ENCODE assay signal across 13 mouse cellular contexts in genomic region chr1:170766997-170767396, GRCm38 (mm10).
DNase-seq lines count a peak whose midpoint lies in the region; ATAC-seq and TF ChIP-seq lines count a peak whose summit lies in the region.
"Had no signal": no experiment of that assay in that cellular context is flagged by ENCODE, and none has a peak within 500 bp of the region (broad histone marks: within the 10 kb centered on the region; RNA-seq: fewer than 3 reads in every experiment).

No protein-coding gene starts in this region.

- POLR2A ChIA-PET in Patski (lab: Charles Lee) = interaction anchor here (0.5 to 0.9 kb wide), 3 partner anchors 9 to 15 kb away, joined by 3 to 4 read pairs (median 3); no protein-coding TSS in a partner anchor

- TF ChIP-seq POLR2A in heart, adult 2 months (IDR thresholded peaks at IDR 0.05; ENCODE audit: insufficient read depth, low read depth, low read length) = no peak

- no peak overlapping the region for H3K4me2 ChIP-seq in heart, embryonic 16.5 days (ENCODE audit: low read depth, low read length)
- H3K4me2 ChIP-seq in forebrain, embryonic 13.5 days = no peak overlapping the region
- H3K4me2 ChIP-seq: limb, embryonic 15.5 days had no signal

- CTCF ChIA-PET in Patski (lab: Charles Lee) = interaction anchor here (1.1 to 2.1 kb wide), 4 partner anchors 10 to 134 kb away, joined by 3 to 9 read pairs (median 3); no protein-coding TSS in a partner anchor

- peak overlapping the region; percentile 62 for H3K27ac ChIP-seq in heart, adult 2 months
- H3K27ac ChIP-seq in heart, embryonic 16.5 days (ENCODE audit: low read length) = no peak overlapping the region
- no peak overlapping the region for H3K27ac ChIP-seq in forebrain, embryonic 13.5 days
- H3K27ac ChIP-seq: limb, embryonic 15.5 days had no signal

- no peaks in the 10 kb centered on the region; the same call in 1 of the 2 replicates for H3K79me2 ChIP-seq in heart, adult 2 months (replicated peaks; ENCODE audit: control insufficient read depth, insufficient read depth, low read length)

- in situ Hi-C loops in Patski (cut with MboI; ENCODE audit: low pct_unique_long_range_greater_than_20kb) = no loop called here

- H3K9me3 ChIP-seq in heart, embryonic 16.5 days (replicated peaks; ENCODE audit: control insufficient read depth, low read length) = no peaks in the 10 kb centered on the region
- H3K9me3 ChIP-seq in forebrain, embryonic 13.5 days (replicated peaks) = no peaks in the 10 kb centered on the region
- H3K9me3 ChIP-seq: limb, embryonic 15.5 days; megakaryocyte, embryonic 14.5 days had no signal

- TF ChIP-seq CTCF in heart, adult 2 months (IDR thresholded peaks at IDR 0.05) = no peak
- no peak for TF ChIP-seq CTCF in Patski (IDR thresholded peaks at IDR 0.05)

- H3K36me3 ChIP-seq in heart, adult 2 months (ENCODE audit: control insufficient read depth, insufficient read depth, low read length) = peaks cover 10% of the 10 kb centered on the region
- peaks cover 3% of the 10 kb centered on the region; the same call in 1 of the 2 replicates for H3K36me3 ChIP-seq in heart, embryonic 16.5 days (ENCODE audit: control insufficient read depth, insufficient read depth)
- peaks cover 3% of the 10 kb centered on the region; the same call in 1 of the 2 replicates for H3K36me3 ChIP-seq in forebrain, embryonic 13.5 days (ENCODE audit: poor library complexity, severe bottlenecking)
- H3K36me3 ChIP-seq: limb, embryonic 15.5 days had no signal

- H3K4me3 ChIP-seq in heart, adult 2 months = no peak overlapping the region
- no peak overlapping the region for H3K4me3 ChIP-seq in heart, embryonic 16.5 days (ENCODE audit: low read length)
- no peak overlapping the region for H3K4me3 ChIP-seq in forebrain, embryonic 13.5 days
- H3K4me3 ChIP-seq: limb, embryonic 15.5 days; megakaryocyte, embryonic 14.5 days had no signal

- intact Hi-C loops in heart, adult 2 months (cut with DNase I) = loop anchor here (5.0 kb wide), 1 partner anchor 115 kb away; no protein-coding TSS in a partner anchor
- intact Hi-C loops in heart, postnatal 14 days (cut with DNase I) = no loop called here

- no peak for TF ChIP-seq EP300 in heart, adult 2 months (IDR thresholded peaks at IDR 0.05; ENCODE audit: insufficient read depth, low read depth, low read length)

- no peak for DNase-seq in heart, adult 2 months
- DNase-seq in heart, postnatal 14 days = no peak
- DNase-seq in 3T3-L1 (ENCODE audit: low read depth, low spot score) (peak; percentile 85), Patski (ENCODE audit: low read depth, low spot score) (peak; percentile 10)
- DNase-seq in retina, postnatal 1 day = no peak
- no peak for DNase-seq in right cerebral cortex, adult 2 months (ENCODE audit: low spot score in 2 of 2)
- DNase-seq: cerebellum, postnatal 10 days; gastrocnemius, postnatal 10 days; kidney, postnatal 14 days had no signal

- H3K27me3 ChIP-seq in heart, adult 2 months (ENCODE audit: control insufficient read depth, insufficient read depth, low read length) = no peaks in the 10 kb centered on the region
- no peaks in the 10 kb centered on the region for H3K27me3 ChIP-seq in Patski
- no peaks in the 10 kb centered on the region for H3K27me3 ChIP-seq in heart, embryonic 16.5 days (ENCODE audit: control insufficient read depth, insufficient read depth, low read length)
- no peaks in the 10 kb centered on the region for H3K27me3 ChIP-seq in forebrain, embryonic 13.5 days
- H3K27me3 ChIP-seq: limb, embryonic 15.5 days; megakaryocyte, embryonic 14.5 days had no signal

- no peak overlapping the region for H3K9ac ChIP-seq in heart, adult 2 months (ENCODE audit: low read depth, low read length)
- no peak overlapping the region for H3K9ac ChIP-seq in heart, embryonic 16.5 days (ENCODE audit: low read length)
- H3K9ac ChIP-seq in forebrain, embryonic 13.5 days = no peak overlapping the region
- H3K9ac ChIP-seq: limb, embryonic 15.5 days had no signal

- peak; percentile 54 for ATAC-seq in Patski
- peak; percentile 80 for ATAC-seq in heart, embryonic 16.5 days (replicated peaks; ENCODE audit: extremely low read depth, insufficient read depth, low FRiP score)
- ATAC-seq in forebrain, embryonic 13.5 days = no peak

- 10% methylated on average over 2 of the region's 2 CpGs for WGBS in heart, adult 2 months
- 28% methylated on average over 2 of the region's 2 CpGs for WGBS in heart, embryonic 16.5 days
- 65% methylated on average over 2 of the region's 2 CpGs for WGBS in forebrain, embryonic 13.5 days

- H3K4me1 ChIP-seq in heart, adult 2 months (ENCODE audit: control insufficient read depth, insufficient read depth, low read length) = peaks cover 4% of the 10 kb centered on the region
- peaks cover 3% of the 10 kb centered on the region; the same call in 1 of the 2 replicates for H3K4me1 ChIP-seq in heart, embryonic 16.5 days (ENCODE audit: control insufficient read depth, insufficient read depth, low read length)
- H3K4me1 ChIP-seq in forebrain, embryonic 13.5 days = no peaks in the 10 kb centered on the region

Comparison
In these comparisons a context has a peak if more than half of its experiments do, and no peak if none do; other contexts are left out.
1. DNase-seq: peak in 3T3-L1 (single experiment) and Patski (single experiment); none in heart, adult 2 months (0 of 2), heart, postnatal 14 days (0 of 2), retina, postnatal 1 day (single experiment) and right cerebral cortex, adult 2 months (0 of 2).